In genomic region chr11:96778061-96778627, GRCm38 (mm10) we compare ENCODE assay signal across 7 mouse cellular contexts. TPM values are rescaled to one million over a fixed set of nuclear protein-coding genes. Genes with fewer than 3 reads are reported as not detected.
A peak's percentile ranks its signal among the peaks of the same experiment; 100 is the strongest.
DNase-seq lines count a peak whose midpoint lies in the region; ATAC-seq lines count a peak whose summit lies in the region.
"Not testable (repeated sequence)": the region's sequence is repeated elsewhere in the genome, so short reads cannot be mapped to it uniquely, and the experiment has no call there.

No protein-coding gene starts in this region.

- H3K27ac ChIP-seq in embryonic facial prominence, embryonic 10.5 days (replicated peaks): peak overlapping the region; percentile 79
- peak overlapping the region; percentile 78 for H3K27ac ChIP-seq in forebrain, embryonic 15.5 days (replicated peaks)
- peak overlapping the region; percentile 82 for H3K27ac ChIP-seq in hindbrain, embryonic 10.5 days
- H3K27ac ChIP-seq in kidney, embryonic 14.5 days (ENCODE audit: low read depth, low read length): peak overlapping the region; percentile 65; the same call in 1 of the 2 replicates
- H3K27ac ChIP-seq in liver, embryonic 12.5 days: peak overlapping the region; percentile 87
- H3K27ac ChIP-seq in midbrain, embryonic 10.5 days (replicated peaks): peak overlapping the region; percentile 82
- H3K27ac ChIP-seq in neural tube, embryonic 15.5 days (replicated peaks): peak overlapping the region; percentile 90

- H3K4me3 ChIP-seq in embryonic facial prominence, embryonic 10.5 days: peak overlapping the region; percentile 75
- H3K4me3 ChIP-seq in forebrain, embryonic 15.5 days: peak overlapping the region; percentile 73
- H3K4me3 ChIP-seq in hindbrain, embryonic 10.5 days: peak overlapping the region; percentile 70
- H3K4me3 ChIP-seq in kidney, embryonic 14.5 days (ENCODE audit: low read length): peak overlapping the region; percentile 75
- peak overlapping the region; percentile 80 for H3K4me3 ChIP-seq in liver, embryonic 12.5 days
- H3K4me3 ChIP-seq in midbrain, embryonic 10.5 days: peak overlapping the region; percentile 72
- peak overlapping the region; percentile 71 for H3K4me3 ChIP-seq in neural tube, embryonic 15.5 days (replicated peaks)

- H3K36me3 ChIP-seq in embryonic facial prominence, embryonic 10.5 days (replicated peaks): peaks cover 11% of the 10 kb centered on the region
- H3K36me3 ChIP-seq in forebrain, embryonic 15.5 days; kidney, embryonic 14.5 days (ENCODE audit: control insufficient read depth, insufficient read depth, low read length); liver, embryonic 12.5 days; midbrain, embryonic 10.5 days; neural tube, embryonic 15.5 days: not testable (repeated sequence)
- H3K36me3 ChIP-seq in hindbrain, embryonic 10.5 days: peaks cover 14% of the 10 kb centered on the region

- H3K4me2 ChIP-seq in forebrain, embryonic 15.5 days (replicated peaks): peak overlapping the region; percentile 82
- H3K4me2 ChIP-seq in kidney, embryonic 14.5 days (replicated peaks; ENCODE audit: low read depth, low read length): peak overlapping the region; percentile 83
- H3K4me2 ChIP-seq in liver, embryonic 12.5 days: peak overlapping the region; percentile 90
- H3K4me2 ChIP-seq in neural tube, embryonic 15.5 days: peak overlapping the region; percentile 78

- H3K4me1 ChIP-seq in embryonic facial prominence, embryonic 10.5 days: peaks cover 11% of the 10 kb centered on the region
- H3K4me1 ChIP-seq in forebrain, embryonic 15.5 days: peaks cover 31% of the 10 kb centered on the region
- peaks cover 12% of the 10 kb centered on the region for H3K4me1 ChIP-seq in hindbrain, embryonic 10.5 days (replicated peaks)
- peaks cover 13% of the 10 kb centered on the region for H3K4me1 ChIP-seq in kidney, embryonic 14.5 days (ENCODE audit: control insufficient read depth, insufficient read depth, low read length)
- peaks cover 17% of the 10 kb centered on the region for H3K4me1 ChIP-seq in liver, embryonic 12.5 days
- peaks cover 25% of the 10 kb centered on the region for H3K4me1 ChIP-seq in midbrain, embryonic 10.5 days
- peaks cover 43% of the 10 kb centered on the region for H3K4me1 ChIP-seq in neural tube, embryonic 15.5 days

- 71% methylated on average over 10 of the region's 10 CpGs for WGBS in embryonic facial prominence, embryonic 10.5 days
- 71% methylated on average over 10 of the region's 10 CpGs for whole genome bisulfite sequencing in forebrain, embryonic 15.5 days
- WGBS in hindbrain, embryonic 10.5 days: 71% methylated on average over 10 of the region's 10 CpGs
- WGBS in kidney, embryonic 14.5 days: 66% methylated on average over 10 of the region's 10 CpGs
- 56% methylated on average over 10 of the region's 10 CpGs for WGBS in liver, embryonic 12.5 days (ENCODE audit: insufficient replicate concordance)
- 68% methylated on average over 10 of the region's 10 CpGs for WGBS in midbrain, embryonic 10.5 days
- 69% methylated on average over 10 of the region's 10 CpGs for WGBS in neural tube, embryonic 15.5 days

- H3K27me3 ChIP-seq in embryonic facial prominence, embryonic 10.5 days (replicated peaks; ENCODE audit: low read depth, poor library complexity, severe bottlenecking); forebrain, embryonic 15.5 days; hindbrain, embryonic 10.5 days (ENCODE audit: insufficient read depth, poor library complexity, severe bottlenecking); kidney, embryonic 14.5 days (ENCODE audit: control insufficient read depth, insufficient read depth, low read length); liver, embryonic 12.5 days (replicated peaks); midbrain, embryonic 10.5 days (ENCODE audit: low read depth, poor library complexity, severe bottlenecking); neural tube, embryonic 15.5 days (replicated peaks): not testable (repeated sequence)

- ATAC-seq in forebrain, embryonic 15.5 days (replicated peaks); kidney, embryonic 14.5 days (ENCODE audit: low FRiP score, low TSS enrichment); liver, embryonic 12.5 days; neural tube, embryonic 15.5 days (ENCODE audit: low FRiP score): not testable (repeated sequence)

- not testable (repeated sequence) for H3K9me3 ChIP-seq in embryonic facial prominence, embryonic 10.5 days; forebrain, embryonic 15.5 days; hindbrain, embryonic 10.5 days; kidney, embryonic 14.5 days (ENCODE audit: control insufficient read depth, low read length); liver, embryonic 12.5 days (replicated peaks); midbrain, embryonic 10.5 days (replicated peaks); neural tube, embryonic 15.5 days (replicated peaks)

- peak overlapping the region; percentile 69 for H3K9ac ChIP-seq in forebrain, embryonic 15.5 days (replicated peaks)
- H3K9ac ChIP-seq in kidney, embryonic 14.5 days (ENCODE audit: low read depth, low read length): peak overlapping the region; percentile 53; the same call in 1 of the 2 replicates
- H3K9ac ChIP-seq in liver, embryonic 12.5 days: peak overlapping the region; percentile 79
- H3K9ac ChIP-seq in neural tube, embryonic 15.5 days (replicated peaks): peak overlapping the region; percentile 70; the same call in 1 of the 2 replicates

- DNase-seq in embryonic facial prominence, embryonic 10.5 days (ENCODE audit: low spot score); hindbrain, embryonic 10.5 days (ENCODE audit: low spot score); midbrain, embryonic 10.5 days (ENCODE audit: low spot score): not testable (repeated sequence)

RNA-seq across cellular contexts. Expression of gene Snx11, which starts 0.8 kb away (rescaled TPM):
- polyA plus RNA-seq in embryonic facial prominence, embryonic 10.5 days (2016; fragmentation: Nextera tagmentation; extraction: Ambion mirVana): 22.4 and 25.5 TPM in 2 replicates
- 45.4 and 45.8 TPM in 2 replicates for polyA plus RNA-seq in forebrain, embryonic 15.5 days (2015; fragmentation: Nextera tagmentation; extraction: Ambion mirVana)
- 28.0 and 30.4 TPM in 2 replicates for polyA plus RNA-seq in hindbrain, embryonic 10.5 days (2016; fragmentation: Nextera tagmentation; extraction: Ambion mirVana)
- polyA plus RNA-seq in kidney, embryonic 14.5 days (2014; fragmentation: Nextera tagmentation; extraction: Ambion mirVana): 8.6 and 10.2 TPM in 2 replicates
- polyA plus RNA-seq in liver, embryonic 12.5 days (2016; fragmentation: Nextera tagmentation; extraction: Ambion mirVana): 14.3 and 14.4 TPM in 2 replicates
- polyA plus RNA-seq in midbrain, embryonic 10.5 days (2016; fragmentation: Nextera tagmentation; extraction: Ambion mirVana): 27.6 and 33.0 TPM in 2 replicates
- polyA plus RNA-seq in neural tube, embryonic 15.5 days (2015; fragmentation: Nextera tagmentation; extraction: Ambion mirVana): 70.4 and 81.7 TPM in 2 replicates

RNA-seq across cellular contexts. Expression of gene Cbx1, which starts 10.8 kb away (rescaled TPM):
- 201 and 213 TPM in 2 replicates for polyA plus RNA-seq in embryonic facial prominence, embryonic 10.5 days (2016; fragmentation: Nextera tagmentation; extraction: Ambion mirVana)
- 102 and 108 TPM in 2 replicates for polyA plus RNA-seq in forebrain, embryonic 15.5 days (2015; fragmentation: Nextera tagmentation; extraction: Ambion mirVana)
- 158 and 198 TPM in 2 replicates for polyA plus RNA-seq in hindbrain, embryonic 10.5 days (2016; fragmentation: Nextera tagmentation; extraction: Ambion mirVana)
- 137 and 181 TPM in 2 replicates for polyA plus RNA-seq in kidney, embryonic 14.5 days (2014; fragmentation: Nextera tagmentation; extraction: Ambion mirVana)
- 51.6 and 52.4 TPM in 2 replicates for polyA plus RNA-seq in liver, embryonic 12.5 days (2016; fragmentation: Nextera tagmentation; extraction: Ambion mirVana)
- polyA plus RNA-seq in midbrain, embryonic 10.5 days (2016; fragmentation: Nextera tagmentation; extraction: Ambion mirVana): 193 and 198 TPM in 2 replicates
- 60.9 and 69.5 TPM in 2 replicates for polyA plus RNA-seq in neural tube, embryonic 15.5 days (2015; fragmentation: Nextera tagmentation; extraction: Ambion mirVana)

RNA-seq across cellular contexts. Expression of gene Nfe2l1, which starts 51.6 kb away (rescaled TPM):
- polyA plus RNA-seq in embryonic facial prominence, embryonic 10.5 days (2016; fragmentation: Nextera tagmentation; extraction: Ambion mirVana): 65.4 and 69.9 TPM in 2 replicates
- 55.7 and 59.6 TPM in 2 replicates for polyA plus RNA-seq in forebrain, embryonic 15.5 days (2015; fragmentation: Nextera tagmentation; extraction: Ambion mirVana)
- polyA plus RNA-seq in hindbrain, embryonic 10.5 days (2016; fragmentation: Nextera tagmentation; extraction: Ambion mirVana): 65.7 and 71.8 TPM in 2 replicates
- polyA plus RNA-seq in kidney, embryonic 14.5 days (2014; fragmentation: Nextera tagmentation; extraction: Ambion mirVana): 37.3 and 43.2 TPM in 2 replicates
- 26.7 and 32.4 TPM in 2 replicates for polyA plus RNA-seq in liver, embryonic 12.5 days (2016; fragmentation: Nextera tagmentation; extraction: Ambion mirVana)
- 71.9 and 78.0 TPM in 2 replicates for polyA plus RNA-seq in midbrain, embryonic 10.5 days (2016; fragmentation: Nextera tagmentation; extraction: Ambion mirVana)
- polyA plus RNA-seq in neural tube, embryonic 15.5 days (2015; fragmentation: Nextera tagmentation; extraction: Ambion mirVana): 71.8 and 78.2 TPM in 2 replicates
